Mouse (Mus musculus) intestine, embryonic 14.5 days (tissue): Measurements from ENCODE around the gene Kcnh2. TPM values are rescaled to one million over a fixed set of nuclear protein-coding genes. Genes with fewer than 3 reads are reported as not detected.

Source experiments
- ATAC-seq: fragments of 200-750 bp; cut with Nextera tagmentation; replicated peaks from 2 replicates; pipeline ENCODE4 v1.8.0; 2017; ENCODE audit warnings: low read depth, moderate number of reproducible peaks, moderate TSS enrichment, moderate library complexity; ENCODE audit not compliant: low FRiP score, low TSS enrichment
- DNase-seq: peaks from one replicate; pipeline ENCODE4 v3.0.0-alpha.2; 2018; ENCODE audit warnings: low spot score
- H3K27ac ChIP-seq: fragments of 300-500 bp; sonication (generic); 2 replicates; pipeline ENCODE4 v1.5.1; 2014; ENCODE audit warnings: low read depth, mild to moderate bottlenecking, control low read depth
- H3K27me3 ChIP-seq: fragments of 300-500 bp; sonication (generic); replicated peaks from 2 replicates; pipeline ENCODE4 v1.6.1; 2014; ENCODE audit warnings: low read length, control low read depth; ENCODE audit not compliant: control insufficient read depth, insufficient read depth
- H3K36me3 ChIP-seq: fragments of 300-500 bp; sonication (generic); 2 replicates; pipeline ENCODE4 v1.6.1; 2014; ENCODE audit warnings: low read length, control low read depth; ENCODE audit not compliant: control insufficient read depth, insufficient read depth
- H3K4me1 ChIP-seq: fragments of 300-500 bp; sonication (generic); replicated peaks from 2 replicates; pipeline ENCODE4 v1.6.1; 2014; ENCODE audit warnings: low read length, control low read depth, mixed read lengths; ENCODE audit not compliant: control insufficient read depth, insufficient read depth
- H3K4me2 ChIP-seq: fragments of 300-500 bp; sonication (generic); 2 replicates; pipeline ENCODE4 v1.6.1; 2014; ENCODE audit warnings: low read length
- H3K4me3 ChIP-seq: fragments of 300-500 bp; sonication (generic); 2 replicates; pipeline ENCODE4 v1.5.1; 2014; ENCODE audit warnings: low read depth, low read length, control low read depth, mixed read lengths
- H3K9ac ChIP-seq: fragments of 300-500 bp; sonication (generic); 2 replicates; pipeline ENCODE4 v1.6.1; 2014; ENCODE audit warnings: mild to moderate bottlenecking, low read length
- H3K9me3 ChIP-seq: fragments of 300-500 bp; sonication (generic); 2 replicates; pipeline ENCODE4 v1.6.1; 2016; ENCODE audit warnings: low read length, control low read depth; ENCODE audit not compliant: control insufficient read depth
- WGBS: fragments of 180-500 bp; shearing (Covaris S2); extraction: QIAGEN DNeasy Blood & Tissue Kit; methylation state at CpG from one replicate; pipeline ENCODE4 v1.1.7; 2014; 5-methylcytosine and 5-hydroxymethylcytosine counted together
- polyA plus RNA-seq: library from polyadenylated mRNA; unstranded; fragments of >200 nt; fragmentation: Nextera tagmentation; extraction: Ambion mirVana; gene quantifications from 2 replicates; pipeline ENCODE4 v1.2.1, GENCODE M21; 2014

The Kcnh2 gene
- polyA plus RNA-seq, 1 experiment from 2014 or later = 11.2 TPM

DNA sequence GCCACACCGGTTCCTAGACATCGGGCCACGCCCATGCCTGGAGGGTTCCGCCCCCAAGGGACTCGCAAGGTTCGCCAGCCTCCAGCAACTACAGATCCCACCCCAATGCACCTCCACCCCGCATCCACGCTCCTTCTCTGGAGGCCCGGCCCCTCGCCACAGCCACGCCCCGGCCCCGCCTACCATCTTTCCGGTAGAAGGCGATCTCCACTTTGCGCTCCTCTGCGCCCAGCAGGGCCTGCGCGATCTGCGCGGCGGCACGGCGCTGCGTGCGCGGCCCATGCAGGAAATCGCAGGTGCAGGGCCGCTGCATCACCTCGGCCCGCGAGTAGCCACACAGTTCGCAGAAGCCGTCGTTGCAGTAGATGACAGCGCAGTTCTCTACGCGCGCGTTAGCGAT is 3.3 kb downstream of the Kcnh2 start:
- H3K27me3 ChIP-seq = no peaks in the 10 kb centered on the region
- H3K4me1 ChIP-seq = peaks cover 68% of the 10 kb centered on the region
- peak overlapping the region; percentile 90 for H3K4me2 ChIP-seq
- 0 out of 2 replicates have a peak overlapping the region, but pooled peaks have one; percentile 13 for H3K9ac ChIP-seq
- H3K27ac ChIP-seq = peak overlapping the region; percentile 22; the same call in 1 of the 2 replicates
- DNase-seq (peak; percentile 91), ATAC-seq (peak; percentile 40)
- H3K9me3 ChIP-seq = no peaks in the 10 kb centered on the region
- WGBS = under 1% methylated on average over 36 of the region's 41 CpGs
- H3K4me3 ChIP-seq = peak overlapping the region; percentile 42
- 0 out of 2 replicates have a peak, but pooled peaks cover 3% of the 10 kb centered on the region for H3K36me3 ChIP-seq

DNA sequence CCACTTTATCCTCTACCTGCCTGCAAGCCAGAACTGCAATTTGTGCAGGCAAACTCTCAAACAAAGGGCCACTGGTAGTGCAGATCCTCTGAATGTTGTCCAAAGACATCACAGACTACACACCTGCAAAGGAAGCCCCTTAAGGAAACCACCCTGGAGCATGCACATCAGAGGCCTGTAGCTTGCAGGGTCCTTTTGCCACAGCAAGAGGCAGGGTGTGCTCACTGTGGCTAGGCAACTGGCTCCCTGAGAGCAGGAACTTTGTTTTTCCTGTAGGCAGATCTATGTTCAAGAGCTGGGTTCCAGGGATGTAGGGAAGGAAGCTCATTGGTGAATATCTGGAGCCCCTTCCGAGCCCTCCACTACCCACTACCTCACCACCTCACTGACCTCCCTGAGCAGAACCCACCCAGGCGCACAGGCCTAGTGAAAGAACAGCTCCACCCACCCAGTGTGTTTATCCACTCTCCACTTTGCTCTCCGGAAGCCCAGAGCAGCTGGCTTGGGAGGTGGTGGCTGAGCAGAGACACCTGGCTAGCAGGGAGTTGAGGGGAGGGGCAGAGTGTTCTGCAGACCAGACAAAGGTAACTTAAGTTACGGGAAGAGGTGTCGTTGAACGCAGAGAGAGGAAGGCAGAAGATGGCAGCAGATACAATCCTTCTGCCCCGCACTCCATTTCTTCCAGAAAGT is 4.1 kb downstream of the Kcnh2 start:
- peak overlapping the region; percentile 33; the same call in 1 of the 2 replicates for H3K27ac ChIP-seq
- H3K36me3 ChIP-seq = 0 out of 2 replicates have a peak, but pooled peaks cover 3% of the 10 kb centered on the region
- no peak overlapping the region for H3K9ac ChIP-seq
- no peak overlapping the region for H3K4me3 ChIP-seq
- ATAC-seq (no peak), DNase-seq (peak; percentile 64)
- no peaks in the 10 kb centered on the region for H3K27me3 ChIP-seq
- peak overlapping the region; percentile 90 for H3K4me2 ChIP-seq
- no peaks in the 10 kb centered on the region for H3K9me3 ChIP-seq
- H3K4me1 ChIP-seq = peaks cover 67% of the 10 kb centered on the region
- WGBS = 23% methylated on average over 7 of the region's 7 CpGs

GRCm38 (mm10) chr5:24346313-24346712 is 5.1 kb downstream of the Kcnh2 start:
- no peaks in the 10 kb centered on the region for H3K27me3 ChIP-seq
- 0 out of 2 replicates have a peak, but pooled peaks cover 3% of the 10 kb centered on the region for H3K36me3 ChIP-seq
- no peak for ATAC-seq
- peaks cover 64% of the 10 kb centered on the region for H3K4me1 ChIP-seq
- H3K27ac ChIP-seq = no peak overlapping the region
- H3K9ac ChIP-seq = no peak overlapping the region
- H3K9me3 ChIP-seq = no peaks in the 10 kb centered on the region
- DNase-seq = no peak
- H3K4me3 ChIP-seq = no peak overlapping the region
- H3K4me2 ChIP-seq = no peak overlapping the region
- WGBS = 88% methylated on average over 7 of the region's 7 CpGs

- peaks cover 51% of the 10 kb centered on the region for H3K4me1 ChIP-seq
- H3K27me3 ChIP-seq = no peaks in the 10 kb centered on the region
- H3K4me3 ChIP-seq = no peak overlapping the region
- peak; percentile 74 for DNase-seq
- WGBS = 13% methylated on average over 10 of the region's 12 CpGs
- H3K4me2 ChIP-seq = peak overlapping the region; percentile 38
- H3K9me3 ChIP-seq = no peaks in the 10 kb centered on the region
- ATAC-seq = peak; percentile 66
- H3K27ac ChIP-seq = peak overlapping the region; percentile 88
- H3K9ac ChIP-seq = no peak overlapping the region
- 0 out of 2 replicates have a peak, but pooled peaks cover 7% of the 10 kb centered on the region for H3K36me3 ChIP-seq
Observed at GRCm38 (mm10) chr5:24344477-24345051, 6.8 kb downstream of the Kcnh2 start.

GRCm38 (mm10) chr5:24343977-24344436 is 7.4 kb downstream of the Kcnh2 start:
- Histone ChIP-seq H3K4me2 (peak overlapping the region; percentile 38), H3K4me3 (no peak overlapping the region), H3K9ac (no peak overlapping the region), H3K9me3 (no peaks in the 10 kb centered on the region), H3K27ac (peak overlapping the region; percentile 88), H3K4me1 (peaks cover 46% of the 10 kb centered on the region), H3K27me3 (no peaks in the 10 kb centered on the region), H3K36me3 (0 out of 2 replicates have a peak, but pooled peaks cover 9% of the 10 kb centered on the region)
- DNase-seq = peak; percentile 63
- WGBS = 8% methylated on average over 2 of the region's 2 CpGs
- ATAC-seq = no peak

DNA sequence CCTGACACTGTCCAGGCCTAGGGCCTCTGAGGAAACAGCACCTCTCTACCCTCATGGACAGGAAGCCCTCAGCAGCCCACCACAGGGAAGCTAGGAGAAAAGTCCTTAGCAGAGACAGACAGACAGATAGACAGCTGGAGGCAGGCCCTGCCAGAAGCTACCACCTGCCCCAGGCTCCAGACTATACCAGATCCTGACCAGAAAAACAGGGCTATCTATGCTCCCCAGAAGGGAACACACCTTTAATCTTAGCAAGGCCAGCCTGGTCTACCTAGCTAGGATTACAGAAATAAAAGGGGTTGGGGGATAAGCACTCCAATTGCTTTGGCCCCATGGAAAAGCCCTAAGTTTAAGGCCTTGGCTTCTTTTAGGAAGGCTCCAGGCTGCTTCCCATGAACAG is 8.0 kb downstream of the Kcnh2 start:
- no peaks in the 10 kb centered on the region for H3K27me3 ChIP-seq
- 0 out of 2 replicates have a peak, but pooled peaks cover 9% of the 10 kb centered on the region for H3K36me3 ChIP-seq
- no peak overlapping the region for H3K9ac ChIP-seq
- ATAC-seq (no peak), DNase-seq (no peak)
- peaks cover 43% of the 10 kb centered on the region for H3K4me1 ChIP-seq
- H3K9me3 ChIP-seq = no peaks in the 10 kb centered on the region
- H3K27ac ChIP-seq = peak overlapping the region; percentile 88
- no peak overlapping the region for H3K4me3 ChIP-seq
- 0 out of 2 replicates have a peak overlapping the region, but pooled peaks have one; percentile 11 for H3K4me2 ChIP-seq

DNA sequence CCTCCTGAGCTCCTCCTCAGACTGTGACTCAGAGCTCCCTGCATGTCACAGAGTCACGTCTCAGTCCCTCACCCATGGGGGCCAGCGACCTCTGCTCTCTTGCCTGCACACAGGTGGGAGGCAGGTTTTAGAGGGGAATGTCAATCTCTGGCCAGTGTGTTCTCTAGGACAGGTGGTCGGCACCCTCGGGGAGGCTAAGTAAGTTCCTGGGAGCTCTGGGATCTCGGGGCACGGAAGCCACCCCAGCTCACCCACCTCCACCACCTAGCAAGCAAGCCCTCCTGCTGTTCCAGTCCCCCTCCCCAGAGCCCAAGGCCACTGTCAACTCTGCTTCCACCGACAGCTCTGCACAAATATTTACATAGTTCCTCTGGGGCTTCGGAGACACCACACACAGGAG is 8.4 kb downstream of the Kcnh2 start:
- H3K27me3 ChIP-seq = no peaks in the 10 kb centered on the region
- 0 out of 2 replicates have a peak overlapping the region, but pooled peaks have one; percentile 11 for H3K4me2 ChIP-seq
- H3K4me3 ChIP-seq = no peak overlapping the region
- 0 out of 2 replicates have a peak, but pooled peaks cover 9% of the 10 kb centered on the region for H3K36me3 ChIP-seq
- no peaks in the 10 kb centered on the region for H3K9me3 ChIP-seq
- DNase-seq (no peak), ATAC-seq (0 out of 2 replicates have a peak, but pooled peaks have one; percentile 12)
- H3K27ac ChIP-seq = peak overlapping the region; percentile 88; the same call in 1 of the 2 replicates
- WGBS = 22% methylated on average over 8 of the region's 8 CpGs
- H3K4me1 ChIP-seq = peaks cover 41% of the 10 kb centered on the region
- no peak overlapping the region for H3K9ac ChIP-seq

DNA sequence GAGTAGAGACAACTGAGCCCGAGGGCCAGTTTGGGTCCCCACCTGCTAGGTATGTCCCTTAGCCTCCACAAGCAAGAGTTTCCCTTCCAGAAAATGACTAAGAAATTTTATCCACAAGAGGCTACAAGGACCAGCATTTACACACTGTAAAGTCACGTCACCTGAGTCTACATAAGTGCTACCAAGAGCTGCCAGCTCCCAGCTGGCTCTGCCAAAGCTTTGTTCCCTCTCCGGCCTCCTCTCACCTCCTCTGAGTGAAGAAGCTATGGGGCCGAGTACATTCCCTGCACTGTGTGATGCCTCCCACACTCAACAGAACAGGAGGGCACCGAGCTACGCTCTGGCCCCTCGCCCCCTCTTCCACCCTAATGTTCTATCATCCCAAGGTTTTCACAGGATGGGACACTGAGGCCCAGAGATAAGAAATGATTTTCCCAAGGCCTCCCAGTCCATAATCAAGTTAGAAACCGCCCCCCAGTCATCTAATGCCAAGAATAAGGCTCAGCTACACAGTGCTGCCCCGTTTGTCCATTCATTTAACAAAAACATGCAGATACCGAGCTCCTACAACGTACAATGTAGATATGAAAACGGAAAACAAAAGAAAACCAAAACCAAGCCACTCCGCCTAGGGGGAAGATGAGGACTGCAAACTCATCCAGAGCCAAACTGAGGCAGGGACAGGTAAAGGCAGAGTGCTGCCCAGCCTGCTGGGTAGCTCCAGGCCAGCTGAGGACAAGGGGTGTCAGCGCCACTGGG is 9.0 kb downstream of the Kcnh2 start:
- DNase-seq (no peak), ATAC-seq (no peak)
- WGBS = 64% methylated on average over 14 of the region's 14 CpGs
- Histone ChIP-seq H3K9ac (no peak overlapping the region), H3K9me3 (no peaks in the 10 kb centered on the region), H3K4me2 (no peak overlapping the region), H3K4me1 (peaks cover 36% of the 10 kb centered on the region), H3K27ac (peak overlapping the region; percentile 17; the same call in 1 of the 2 replicates), H3K4me3 (no peak overlapping the region), H3K27me3 (no peaks in the 10 kb centered on the region), H3K36me3 (0 out of 2 replicates have a peak, but pooled peaks cover 9% of the 10 kb centered on the region)
